20 mouse cellular contexts compared by ENCODE assay signal in genomic region chr13:24806079-24806478, GRCm38 (mm10). TPM values are rescaled to one million over a fixed set of nuclear protein-coding genes. Genes with fewer than 3 reads are reported as not detected.
DNase-seq lines count a peak whose midpoint lies in the region; TF ChIP-seq lines count a peak whose summit lies in the region.
"Had no signal": no experiment of that assay in that cellular context is flagged by ENCODE, and none has a peak within 500 bp of the region (broad histone marks: within the 10 kb centered on the region; RNA-seq: fewer than 3 reads in every experiment).

No protein-coding gene starts in this region.

- H3K27ac ChIP-seq in kidney, adult 2 months (ENCODE audit: insufficient read depth, low read depth, low read length) = no peak overlapping the region
- peak overlapping the region; percentile 94 for H3K27ac ChIP-seq in macrophage
- H3K27ac ChIP-seq: heart, embryonic 13.5 days; hindbrain, embryonic 14.5 days; limb, embryonic 13.5 days; liver, embryonic 15.5 days; midbrain, embryonic 12.5 days; neural tube, embryonic 15.5 days had no signal

- H3K79me2 ChIP-seq in macrophage (ENCODE audit: inconsistent target) = peaks cover 95% of the 10 kb centered on the region

- DNase-seq in cerebellum, postnatal 10 days = peak; percentile 23 to 24
- DNase-seq in cerebellum, adult 11 months = no peak
- peak; percentile 72 for DNase-seq in kidney, adult 2 months
- no peak for DNase-seq in kidney, postnatal 4 days
- DNase-seq in testis, postnatal 10 days (ENCODE audit: low spot score) = peak; percentile 60
- DNase-seq in testis, postnatal 14 days (ENCODE audit: low spot score) = no peak
- DNase-seq in thymus, postnatal 4 days = no peak
- DNase-seq: cerebellum, adult 8-10 months; layer of hippocampus, adult 9-11 months; right cerebral cortex, adult 18-20 months had no signal

- no peak for TF ChIP-seq POLR2A in kidney, adult 2 months (IDR thresholded peaks at IDR 0.05; ENCODE audit: low read depth, low read length)

- H3K4me1 ChIP-seq in kidney, adult 2 months (ENCODE audit: control insufficient read depth, insufficient read depth, low read length) = peaks cover 13% of the 10 kb centered on the region; the same call in 1 of the 2 replicates

- no peaks in the 10 kb centered on the region for H3K27me3 ChIP-seq in kidney, adult 2 months (replicated peaks; ENCODE audit: control insufficient read depth, insufficient read depth, low read length)
- H3K27me3 ChIP-seq: heart, embryonic 13.5 days; limb, embryonic 13.5 days; liver, embryonic 15.5 days; midbrain, embryonic 12.5 days; neural tube, embryonic 15.5 days had no signal

- no peak overlapping the region for H3K4me3 ChIP-seq in kidney, adult 2 months (ENCODE audit: insufficient read depth, low read depth, low read length)
- peak overlapping the region; percentile 82 for H3K4me3 ChIP-seq in macrophage (ENCODE audit: inconsistent target)
- H3K4me3 ChIP-seq: heart, embryonic 13.5 days; limb, embryonic 13.5 days; liver, embryonic 15.5 days; midbrain, embryonic 12.5 days; neural tube, embryonic 15.5 days had no signal

- no peak for TF ChIP-seq CTCF in kidney, adult 2 months (conservative IDR thresholded peaks at IDR 0.05; ENCODE audit: insufficient read depth, insufficient read length, low read depth, low read length)

- H3K36me3 ChIP-seq in kidney, adult 2 months (ENCODE audit: control insufficient read depth, insufficient read depth, low read length) = peaks cover 24% of the 10 kb centered on the region
- peaks cover 56% of the 10 kb centered on the region for H3K36me3 ChIP-seq in macrophage (ENCODE audit: inconsistent target)

RNA-seq across cellular contexts. Expression of gene BC005537, which starts 4.6 kb away (rescaled TPM):
- polyA plus RNA-seq in kidney, adult 2 months (2012; rRNA removed) = 35.3 and 42.4 TPM in 2 replicates
- total RNA-seq in macrophage (2018; cell fraction: chromatin; rRNA removed) = 100 to 1,000 TPM; 204 to 959 (median 558) TPM
- 100 to 1,000 TPM; 258 to 483 (median 379) TPM for total RNA-seq in macrophage (2018; cell fraction: cytosol; rRNA removed)
- total RNA-seq in macrophage (2018; cell fraction: nucleus; rRNA removed) = 1,000 to 10,000 TPM in 12 of 26 experiments, 100 to 1,000 TPM in 14; 438 to 1,569 (median 919) TPM
- polyA plus RNA-seq in macrophage (2018) = 285 to 668 TPM (median 308 TPM) in 3 replicates

RNA-seq across cellular contexts. Expression of gene Acot13, which starts 25.3 kb away (rescaled TPM):
- 259 and 286 TPM in 2 replicates for polyA plus RNA-seq in kidney, adult 2 months (2012; rRNA removed)
- total RNA-seq in macrophage (2018; cell fraction: chromatin; rRNA removed) = 10 to 100 TPM in 2 of 26 experiments, 1 to 10 TPM in 15, not detected in 9; 1.6 to 14.0 (median 2.5) TPM
- total RNA-seq in macrophage (2018; cell fraction: cytosol; rRNA removed) = 10 to 100 TPM; 41.6 to 97.9 (median 63.3) TPM
- total RNA-seq in macrophage (2018; cell fraction: nucleus; rRNA removed) = 10 to 100 TPM in 16 of 26 experiments, 1 to 10 TPM in 10; 2.5 to 23.4 (median 12.0) TPM
- polyA plus RNA-seq in macrophage (2018) = 55.9 to 94.5 TPM (median 88.0 TPM) in 3 replicates

RNA-seq across cellular contexts. Expression of gene Tdp2, which starts 25.4 kb away (rescaled TPM):
- polyA plus RNA-seq in kidney, adult 2 months (2012; rRNA removed) = 19.6 and 19.7 TPM in 2 replicates
- 10 to 100 TPM in 23 of 26 experiments, 1 to 10 TPM in 3; 6.8 to 64.5 (median 26.5) TPM for total RNA-seq in macrophage (2018; cell fraction: chromatin; rRNA removed)
- total RNA-seq in macrophage (2018; cell fraction: cytosol; rRNA removed) = 10 to 100 TPM in 16 of 26 experiments, 1 to 10 TPM in 10; 3.7 to 15.0 (median 11.3) TPM
- total RNA-seq in macrophage (2018; cell fraction: nucleus; rRNA removed) = 10 to 100 TPM in 25 of 26 experiments, 1 to 10 TPM in 1; 9.4 to 57.6 (median 19.4) TPM
- 15.5 to 19.5 TPM (median 17.7 TPM) in 3 replicates for polyA plus RNA-seq in macrophage (2018)

RNA-seq across cellular contexts. Expression of gene D130043K22Rik, which starts 38.9 kb away (rescaled TPM):
- 0.57 and 0.67 TPM in 2 replicates for polyA plus RNA-seq in kidney, adult 2 months (2012; rRNA removed)
- under 1 TPM in 3 of 26 experiments, not detected in 23; 0.13 to 0.21 (median 0.19) TPM for total RNA-seq in macrophage (2018; cell fraction: chromatin; rRNA removed)
- total RNA-seq in macrophage (2018; cell fraction: cytosol; rRNA removed) = under 1 TPM in 5 of 26 experiments, not detected in 21; 0.03 to 0.18 (median 0.04) TPM
- under 1 TPM in 2 of 26 experiments, not detected in 24; 0.11 TPM for total RNA-seq in macrophage (2018; cell fraction: nucleus; rRNA removed)
- polyA plus RNA-seq in macrophage (2018) = not detected in 3 replicates
- total RNA-seq: gastrocnemius, adult 8-10 months; heart, postnatal 25 days; megakaryocyte, adult 5-6 weeks had no signal

RNA-seq across cellular contexts. Expression of gene Gmnn, which starts 44.4 kb away (rescaled TPM):
- 4.1 and 7.1 TPM in 2 replicates for polyA plus RNA-seq in kidney, adult 2 months (2012; rRNA removed)
- 10 to 100 TPM in 8 of 26 experiments, 1 to 10 TPM in 17, under 1 TPM in 1; 0.90 to 22.3 (median 5.3) TPM for total RNA-seq in macrophage (2018; cell fraction: chromatin; rRNA removed)
- total RNA-seq in macrophage (2018; cell fraction: cytosol; rRNA removed) = 10 to 100 TPM in 25 of 26 experiments, 1 to 10 TPM in 1; 8.1 to 30.0 (median 21.3) TPM
- 10 to 100 TPM in 7 of 26 experiments, 1 to 10 TPM in 19; 1.8 to 37.5 (median 8.4) TPM for total RNA-seq in macrophage (2018; cell fraction: nucleus; rRNA removed)
- polyA plus RNA-seq in macrophage (2018) = 31.4 to 90.9 TPM (median 48.0 TPM) in 3 replicates

Comparison
In these comparisons a context has a peak if more than half of its experiments do, and no peak if none do; other contexts are left out.
1. DNase-seq: peak in cerebellum, postnatal 10 days (2 of 2), kidney, adult 2 months (single experiment) and testis, postnatal 10 days (single experiment); none in cerebellum, adult 11 months (single experiment), kidney, postnatal 4 days (0 of 2), testis, postnatal 14 days (single experiment) and thymus, postnatal 4 days (single experiment).